Mouse (Mus musculus) megakaryocyte, embryonic 14.5 days (primary cell): ENCODE results near the gene Bco1.

Source experiments
- FLI1 ChIP-seq: IDR thresholded peaks from 2 replicates; pipeline ENCODE4 v1.6.1; 2012; ENCODE audit warnings: low read length, inconsistent platforms, mixed read lengths
- GATA1 ChIP-seq: IDR thresholded peaks from 3 replicates; pipeline ENCODE4 v1.6.1; 2012; ENCODE audit warnings: mixed read lengths, low read length, inconsistent platforms, borderline replicate concordance

- TF ChIP-seq GATA1 (no peak), FLI1 (no peak)
Observed at GRCm38 (mm10) chr8:117082399-117082872, 13.2 kb upstream of the Bco1 start, which contains the start of gene Pkd1l2.
